Mouse (Mus musculus): ENCODE measurements at regions not wholly inside any gene's neighbourhood (a gene's known extent, or its start where the extent isn't known, plus 50 kb on each side); places are given as distances from the start of the nearest gene placed in this dataset.

DNA sequence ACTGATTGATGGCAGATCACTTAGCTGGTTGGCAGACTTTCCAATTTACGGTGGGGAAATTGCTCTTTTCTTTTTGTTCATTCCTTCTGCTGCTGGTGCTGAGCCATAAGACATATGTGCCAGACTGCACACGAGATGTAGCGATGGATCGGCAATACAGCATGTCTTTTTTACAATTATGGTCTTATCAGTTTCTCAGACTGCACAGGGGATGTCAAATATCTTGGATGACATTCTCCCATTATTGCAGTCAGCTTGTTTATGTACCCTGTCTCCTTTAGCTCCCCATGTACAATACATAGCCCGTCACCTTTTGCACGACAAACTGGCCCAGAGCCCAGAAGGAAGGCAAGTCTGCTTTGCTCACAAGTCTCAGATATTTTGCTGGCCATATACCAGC, 976.3 kb upstream of the Got2 start:
- no peak overlapping the region for H3K9ac ChIP-seq (ENCODE audit: control insufficient read depth, low read depth, low read length, poor library complexity, severe bottlenecking)
- H3K27me3 ChIP-seq (ENCODE audit: control insufficient read depth in 1 of 2, insufficient read depth in 2 of 2, low read length in 2 of 2): no peaks in the 10 kb centered on the region
- DNase-seq (ENCODE audit: low read depth, low spot score): no peak
- no peak for TF ChIP-seq ETS1 (IDR thresholded peaks at IDR 0.05; ENCODE audit: low read depth, low read length)
- no peak for TF ChIP-seq GATA1 (IDR thresholded peaks at IDR 0.05; ENCODE audit: low read depth, low read length)
- TF ChIP-seq EP300 (IDR thresholded peaks at IDR 0.05; ENCODE audit: low read depth in 1 of 2, low read length in 2 of 2): no peak
- no peak for TF ChIP-seq SMC3 (IDR thresholded peaks at IDR 0.05; ENCODE audit: low read depth, low read length)
- no peak for TF ChIP-seq NELFE (IDR thresholded peaks at IDR 0.05; ENCODE audit: low read depth, low read length)
- no peak for TF ChIP-seq TCF12 (IDR thresholded peaks at IDR 0.05; ENCODE audit: low read depth, low read length)
- TF ChIP-seq CTCF (IDR thresholded peaks at IDR 0.05 in 2 of 3, conservative IDR thresholded peaks at IDR 0.05 in 1 of 3; ENCODE audit: control insufficient read depth in 1 of 3, insufficient read depth in 1 of 3, low read depth in 2 of 3, low read length in 3 of 3, poor library complexity in 1 of 3, severe bottlenecking in 1 of 3): no peak
- TF ChIP-seq GABPA (IDR thresholded peaks at IDR 0.05; ENCODE audit: low read depth, low read length): no peak
- TF ChIP-seq USF1 (IDR thresholded peaks at IDR 0.05; ENCODE audit: low read depth, low read length): no peak
- TF ChIP-seq MAX (IDR thresholded peaks at IDR 0.05; ENCODE audit: low read length): no peak
- H3K36me3 ChIP-seq (ENCODE audit: control insufficient read depth in 1 of 2, insufficient read depth in 2 of 2, low read length in 2 of 2): no peaks in the 10 kb centered on the region
- H3K4me3 ChIP-seq (ENCODE audit: control insufficient read depth in 1 of 2, insufficient read depth in 1 of 2, low read depth in 2 of 2, low read length in 2 of 2): no peak overlapping the region
- no peaks in the 10 kb centered on the region for H3K79me2 ChIP-seq (ENCODE audit: control insufficient read depth, insufficient read depth, low read length, poor library complexity)
- H3K9me3 ChIP-seq (replicated peaks; ENCODE audit: insufficient read depth, low read length): no peaks in the 10 kb centered on the region
- no peak overlapping the region for H3K27ac ChIP-seq (ENCODE audit: control insufficient read depth, low read depth, low read length)
- H3K4me1 ChIP-seq (ENCODE audit: control insufficient read depth in 1 of 2, insufficient read depth in 2 of 2, low read length in 2 of 2): no peaks in the 10 kb centered on the region

DNA sequence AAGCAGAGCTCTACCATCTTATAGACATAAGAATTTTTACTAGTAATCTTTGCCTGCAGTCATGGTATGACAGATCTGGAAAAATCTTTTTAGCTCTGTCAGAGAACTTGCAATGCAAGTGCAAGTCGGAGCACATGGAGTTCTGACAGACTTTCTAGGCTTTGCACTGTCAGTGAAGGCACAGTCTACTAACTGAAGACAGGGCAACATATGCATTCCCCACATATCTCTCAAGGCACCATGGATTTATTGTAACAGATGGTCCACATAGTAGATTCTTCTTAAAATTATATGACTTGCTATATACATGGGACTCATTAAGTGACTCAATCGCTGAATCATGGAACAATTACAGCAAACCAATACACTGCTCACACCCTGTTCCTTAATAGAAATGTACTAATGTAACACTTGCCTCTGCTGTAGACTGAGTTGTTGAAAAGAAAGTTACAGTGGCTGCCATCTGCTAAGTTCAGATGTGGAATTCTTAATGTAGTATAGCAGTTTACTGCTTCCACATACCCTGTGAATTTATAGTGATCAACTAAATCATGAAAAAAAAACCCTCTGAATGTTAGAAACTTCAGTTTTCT, 972.6 kb upstream of the Got2 start:
- DNase-seq (ENCODE audit: low read depth, low spot score): no peak
- Histone ChIP-seq H3K36me3 (ENCODE audit: control insufficient read depth in 1 of 2, insufficient read depth in 2 of 2, low read length in 2 of 2) (no peaks in the 10 kb centered on the region), H3K4me3 (ENCODE audit: control insufficient read depth in 1 of 2, insufficient read depth in 1 of 2, low read depth in 2 of 2, low read length in 2 of 2) (no peak overlapping the region), H3K27me3 (ENCODE audit: control insufficient read depth in 1 of 2, insufficient read depth in 2 of 2, low read length in 2 of 2) (no peaks in the 10 kb centered on the region), H3K9ac (ENCODE audit: control insufficient read depth, low read depth, low read length, poor library complexity, severe bottlenecking) (no peak overlapping the region), H3K79me2 (ENCODE audit: control insufficient read depth, insufficient read depth, low read length, poor library complexity) (no peaks in the 10 kb centered on the region), H3K9me3 (replicated peaks; ENCODE audit: insufficient read depth, low read length) (no peaks in the 10 kb centered on the region), H3K27ac (ENCODE audit: control insufficient read depth, low read depth, low read length) (no peak overlapping the region), H3K4me1 (ENCODE audit: control insufficient read depth in 1 of 2, insufficient read depth in 2 of 2, low read length in 2 of 2) (no peaks in the 10 kb centered on the region; a peak in 1 of 4 replicates)
- TF ChIP-seq USF1 (IDR thresholded peaks at IDR 0.05; ENCODE audit: low read depth, low read length): no peak
- TF ChIP-seq MAX (IDR thresholded peaks at IDR 0.05; ENCODE audit: low read length): no peak

DNA sequence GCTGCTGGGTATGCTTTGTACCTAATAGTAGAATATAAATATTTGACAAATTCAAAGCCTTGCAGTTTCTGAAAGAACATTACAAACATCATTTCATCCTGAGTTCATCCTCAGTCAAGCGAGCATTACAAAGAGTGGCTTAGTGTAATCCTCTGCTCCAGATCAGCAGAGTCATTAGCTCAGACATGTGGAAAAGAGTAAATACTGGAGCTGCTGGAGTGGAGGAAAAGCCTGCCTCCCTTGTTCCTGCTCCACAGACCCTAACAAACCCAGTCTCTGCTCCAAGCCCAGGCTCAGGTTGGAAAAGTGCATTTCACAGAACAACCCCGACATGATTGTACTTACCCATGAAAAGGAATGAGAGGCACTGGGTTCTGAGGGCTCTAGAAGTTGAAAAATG, 955.2 kb upstream of the Got2 start:
- Histone ChIP-seq H3K9ac (ENCODE audit: control insufficient read depth, low read depth, low read length, poor library complexity, severe bottlenecking) (no peak overlapping the region), H3K27me3 (ENCODE audit: control insufficient read depth in 1 of 2, insufficient read depth in 2 of 2, low read length in 2 of 2) (no peaks in the 10 kb centered on the region), H3K4me1 (ENCODE audit: control insufficient read depth in 1 of 2, insufficient read depth in 2 of 2, low read length in 2 of 2) (no peaks in the 10 kb centered on the region), H3K4me3 (ENCODE audit: control insufficient read depth in 1 of 2, insufficient read depth in 1 of 2, low read depth in 2 of 2, low read length in 2 of 2) (no peak overlapping the region), H3K9me3 (replicated peaks; ENCODE audit: insufficient read depth, low read length) (no peaks in the 10 kb centered on the region), H3K36me3 (ENCODE audit: control insufficient read depth in 1 of 2, insufficient read depth in 2 of 2, low read length in 2 of 2) (no peaks in the 10 kb centered on the region), H3K79me2 (ENCODE audit: control insufficient read depth, insufficient read depth, low read length, poor library complexity) (no peaks in the 10 kb centered on the region), H3K27ac (ENCODE audit: control insufficient read depth, low read depth, low read length) (no peak overlapping the region)
- DNase-seq (ENCODE audit: low read depth, low spot score): no peak
- TF ChIP-seq CHD1 (IDR thresholded peaks at IDR 0.05; ENCODE audit: low read depth, low read length) (no peak), MAX (IDR thresholded peaks at IDR 0.05; ENCODE audit: low read length) (no peak), USF2 (IDR thresholded peaks at IDR 0.05; ENCODE audit: borderline replicate concordance in 1 of 2, insufficient read depth in 1 of 2, low read depth in 1 of 2, low read length in 2 of 2) (no peak), GATA1 (IDR thresholded peaks at IDR 0.05; ENCODE audit: low read depth, low read length) (no peak), GABPA (IDR thresholded peaks at IDR 0.05; ENCODE audit: low read depth, low read length) (no peak), MAZ (IDR thresholded peaks at IDR 0.05; ENCODE audit: low read depth, low read length) (no peak), MEF2A (IDR thresholded peaks at IDR 0.05; ENCODE audit: extremely low read depth, insufficient replicate concordance, low read depth, low read length, poor library complexity, severe bottlenecking) (no peak), CHD2 (IDR thresholded peaks at IDR 0.05; ENCODE audit: low read length) (no peak), ZKSCAN1 (IDR thresholded peaks at IDR 0.05; ENCODE audit: low read depth, low read length) (no peak), MYC (IDR thresholded peaks at IDR 0.05; ENCODE audit: low read depth, low read length) (no peak), E2F4 (IDR thresholded peaks at IDR 0.05; ENCODE audit: borderline replicate concordance, low read depth, low read length) (no peak), JUND (IDR thresholded peaks at IDR 0.05; ENCODE audit: low read depth, low read length) (no peak), SMC3 (IDR thresholded peaks at IDR 0.05; ENCODE audit: low read depth, low read length) (no peak), EP300 (IDR thresholded peaks at IDR 0.05; ENCODE audit: low read depth in 1 of 2, low read length in 2 of 2) (no peak), POLR2AphosphoS2 (IDR thresholded peaks at IDR 0.05; ENCODE audit: low read length) (no peak), CTCF (IDR thresholded peaks at IDR 0.05 in 2 of 3, conservative IDR thresholded peaks at IDR 0.05 in 1 of 3; ENCODE audit: control insufficient read depth in 1 of 3, insufficient read depth in 1 of 3, low read depth in 2 of 3, low read length in 3 of 3, poor library complexity in 1 of 3, severe bottlenecking in 1 of 3) (no peak), USF1 (IDR thresholded peaks at IDR 0.05; ENCODE audit: low read depth, low read length) (no peak), POLR2AphosphoS5 (IDR thresholded peaks at IDR 0.05; ENCODE audit: borderline replicate concordance, low read depth, low read length) (no peak)
